Mouse (Mus musculus): ENCODE data around the gene Cst3. TPM values are rescaled to one million over a fixed set of nuclear protein-coding genes. Genes with fewer than 3 reads are reported as not detected.

Cst3 gene
- polyA plus RNA-seq (2017; shearing (Covaris generic)), result 169 TPM

GRCm38 (mm10) chr2:148875335-148875811 lies at the start of gene Cst3:
Cst3 (minus strand) TSS chr2:148875692.

GRCm38 (mm10) chr2:148864966-148865365 lies 10.5 kb downstream of the Cst3 start, which contains the start of gene 9230104L09Rik:
9230104L09Rik (minus strand) TSS chr2:148865038.

GRCm38 (mm10) chr2:148834912-148835311 lies 40.6 kb downstream of the Cst3 start, which contains the start of gene Cst9:
Cst9 (plus strand) TSS chr2:148835147.

Other genes starting within 250 kb of the Cst3 start
- 76.0 TPM for gene Nxt1, start 203.1 kb downstream of the Cst3 start, polyA plus RNA-seq (2017; shearing (Covaris generic))
- 19.7 TPM for gene Gzf1, start 194.7 kb downstream of the Cst3 start, polyA plus RNA-seq (2017; shearing (Covaris generic))
- gene Napb, start 143.2 kb downstream of the Cst3 start, polyA plus RNA-seq (2017; shearing (Covaris generic)), result 2.0 TPM
- gene Cstl1, start 125.3 kb downstream of the Cst3 start, polyA plus RNA-seq (2017; shearing (Covaris generic)), result not detected
- gene Cst11, start 104.2 kb downstream of the Cst3 start, polyA plus RNA-seq (2017; shearing (Covaris generic)), result not detected
- not detected for gene 8030411F24Rik, start 93.7 kb downstream of the Cst3 start, polyA plus RNA-seq (2017; shearing (Covaris generic))
- not detected for gene Cst12, start 86.3 kb downstream of the Cst3 start, polyA plus RNA-seq (2017; shearing (Covaris generic))
- not detected for gene Cst8, start 76.9 kb downstream of the Cst3 start, polyA plus RNA-seq (2017; shearing (Covaris generic))
- not detected for gene Cst13, start 55.6 kb downstream of the Cst3 start, polyA plus RNA-seq (2017; shearing (Covaris generic))
- gene Cst9, start 40.5 kb downstream of the Cst3 start, polyA plus RNA-seq (2017; shearing (Covaris generic)), result not detected
- gene 9230104L09Rik, start 10.7 kb downstream of the Cst3 start, polyA plus RNA-seq (2017; shearing (Covaris generic)), result not detected
- gene Gm1330, start 127.6 kb upstream of the Cst3 start, polyA plus RNA-seq (2017; shearing (Covaris generic)), result not detected
- gene Gm10750, start 141.5 kb upstream of the Cst3 start, polyA plus RNA-seq (2017; shearing (Covaris generic)), result not detected